Mouse (Mus musculus): ENCODE data around the gene Rheb.

- TF ChIP-seq CTCF (IDR thresholded peaks at IDR 0.05; ENCODE audit: insufficient read depth, low read depth, low read length) (no peak), POLR2A (IDR thresholded peaks at IDR 0.05; ENCODE audit: insufficient read depth, low read depth, low read length) (no peak)
Observed at GRCm38 (mm10) chr5:24871276-24871675, 28.9 kb upstream of the Rheb start.
